Mouse (Mus musculus) gastrocnemius, postnatal 36 days (tissue): ENCODE results near the gene Dapk1. TPM values are rescaled to one million over a fixed set of nuclear protein-coding genes. Genes with fewer than 3 reads are reported as not detected.

Experiments
- DNase-seq, 2 experiments: peaks; one replicate each; pipeline ENCODE4 v3.0.0; 2022
- intact Hi-C: fragments of 180-260 bp; cut with DNase I; formaldehyde crosslinking; loops from one replicate; pipeline ENCODE4 v1.15.1; 2025
- total RNA-seq, 2 experiments: library from RNA; stranded (reverse); gene quantifications; 2 replicates each; pipeline ENCODE4 v1.2.3; 2021

The Dapk1 gene
- total RNA-seq, 2 experiments from 2014 or later: 3.9 to 4.2 TPM

DNA sequence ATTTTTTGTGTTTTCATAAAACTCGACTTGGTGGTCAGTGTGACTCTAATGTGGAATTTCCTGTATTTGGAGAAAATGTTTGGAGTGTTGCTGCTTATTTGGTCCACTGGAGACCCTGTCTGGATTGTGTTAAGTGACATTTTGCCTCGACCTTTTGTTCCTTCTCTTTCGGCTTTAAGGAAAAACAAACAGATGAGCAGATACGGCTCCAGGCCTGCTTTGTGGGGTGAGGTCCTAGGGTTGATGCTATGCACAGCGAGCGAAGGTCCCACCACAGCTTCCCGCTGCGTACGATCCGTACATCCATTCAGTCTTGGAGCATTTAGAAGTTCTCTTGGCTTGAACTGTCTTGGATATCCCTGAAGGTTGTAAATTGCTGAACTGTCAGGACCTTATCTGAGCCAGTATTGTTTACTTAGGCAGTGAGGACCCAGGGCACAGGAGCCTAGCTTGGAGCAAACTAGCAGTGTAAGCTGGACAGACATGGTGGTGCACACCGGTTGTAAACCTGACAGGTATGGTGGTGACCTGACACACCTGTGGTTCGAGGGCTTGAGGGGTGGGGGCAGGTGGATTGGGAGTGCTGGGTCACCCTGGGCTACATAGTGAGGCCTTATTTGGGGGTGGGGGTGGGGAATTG, 84.4 kb downstream of the Dapk1 start:
- intact Hi-C loops: loop anchor here (5.0 kb wide), 2 partner anchors 51 to 84 kb away; partner anchors contain the start of gene Dapk1
- no peak for DNase-seq

DNA sequence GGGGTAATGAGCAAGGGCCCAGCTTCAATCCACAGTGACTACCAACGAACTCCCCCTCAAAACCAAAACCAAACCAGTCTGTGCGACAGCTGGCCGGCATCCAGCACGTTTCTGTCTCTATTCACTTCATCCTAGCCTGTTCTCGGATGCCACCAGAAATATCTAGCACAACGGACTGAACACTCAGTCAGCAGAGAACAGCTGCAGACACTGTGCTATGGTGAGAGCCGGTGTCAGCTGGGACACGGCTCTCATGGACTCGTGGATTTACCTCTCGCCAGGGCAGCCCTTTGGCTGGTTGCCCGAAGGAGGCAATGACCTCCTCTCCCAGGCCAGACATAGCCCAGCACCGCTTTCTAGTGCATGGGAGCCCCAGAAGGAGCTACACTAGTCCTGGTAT, 85.2 kb downstream of the Dapk1 start:
- peak in 1 of 2 experiments; percentile 27 for DNase-seq

DNA sequence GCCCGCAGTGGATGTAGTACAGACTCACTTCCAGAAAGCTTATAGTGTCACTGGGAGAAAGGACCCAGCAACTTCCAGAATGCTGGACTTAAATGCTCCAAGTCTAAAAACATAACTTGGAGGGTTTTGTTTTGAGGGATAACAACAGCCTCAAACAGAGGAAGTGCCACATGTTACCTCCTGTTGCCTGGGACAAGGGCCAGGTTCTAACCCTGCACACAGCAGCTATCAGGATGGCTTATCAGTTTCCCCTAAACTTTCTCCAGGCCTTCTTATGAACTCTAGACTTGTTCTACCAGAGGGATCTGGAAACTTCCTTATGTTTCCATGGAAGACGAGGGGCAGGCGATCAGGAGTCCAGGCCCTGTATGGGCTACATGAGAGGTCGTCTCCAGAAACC, 85.7 kb downstream of the Dapk1 start:
- intact Hi-C loops: loop anchor here (5.0 kb wide), 2 partner anchors 50 to 85 kb away; partner anchors contain the start of gene Dapk1
- DNase-seq: no peak

More for the DNA sequence above, 85.2 kb downstream of the Dapk1 start:
- intact Hi-C loops: loop anchor here (5.0 kb wide), 2 partner anchors 50 to 85 kb away; partner anchors contain the start of gene Dapk1

DNA sequence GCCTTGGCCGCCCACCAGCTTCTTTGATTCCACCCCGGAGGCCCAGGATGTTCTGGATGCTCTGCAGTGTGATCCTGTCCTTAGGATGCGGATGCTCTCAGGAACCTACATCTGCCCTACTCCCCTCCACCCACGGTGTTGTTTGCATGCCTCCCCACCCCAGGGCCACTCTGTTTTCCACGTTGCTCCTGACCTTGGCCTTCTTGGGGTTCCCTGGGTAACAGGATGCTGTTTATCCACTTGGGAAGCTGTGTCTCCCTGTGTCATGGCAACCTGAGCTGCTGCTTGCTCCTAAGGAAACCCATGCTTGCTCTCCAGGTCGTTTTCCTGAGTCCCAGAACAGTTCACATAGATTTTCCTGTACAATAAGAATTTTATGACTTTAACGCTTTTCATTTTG, 86.1 kb downstream of the Dapk1 start:
- DNase-seq: no peak
- intact Hi-C loops: loop anchor here (1.0 to 5.0 kb wide), 3 partner anchors 33 to 86 kb away; partner anchors contain the start of gene Dapk1

DNA sequence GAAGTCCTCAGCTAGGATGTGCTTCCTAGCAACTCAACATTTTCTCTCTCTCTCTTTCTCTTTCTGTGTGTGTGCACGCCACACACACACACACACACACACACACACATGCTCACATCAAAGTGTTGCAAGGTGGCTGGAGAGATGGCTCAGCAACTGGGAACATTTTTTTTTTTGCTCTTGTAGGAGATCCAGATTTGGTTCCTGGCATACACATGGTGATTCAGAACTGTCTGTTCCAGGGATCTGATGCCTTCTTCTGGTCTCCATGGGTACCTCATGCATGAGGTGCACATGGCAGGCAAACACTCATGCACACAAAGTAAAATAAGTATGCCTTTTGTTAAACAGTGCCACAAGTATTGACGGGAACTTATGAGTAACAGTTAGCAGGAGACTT, 89.2 kb downstream of the Dapk1 start:
- intact Hi-C loops: no loop called here
- DNase-seq: no peak

DNA sequence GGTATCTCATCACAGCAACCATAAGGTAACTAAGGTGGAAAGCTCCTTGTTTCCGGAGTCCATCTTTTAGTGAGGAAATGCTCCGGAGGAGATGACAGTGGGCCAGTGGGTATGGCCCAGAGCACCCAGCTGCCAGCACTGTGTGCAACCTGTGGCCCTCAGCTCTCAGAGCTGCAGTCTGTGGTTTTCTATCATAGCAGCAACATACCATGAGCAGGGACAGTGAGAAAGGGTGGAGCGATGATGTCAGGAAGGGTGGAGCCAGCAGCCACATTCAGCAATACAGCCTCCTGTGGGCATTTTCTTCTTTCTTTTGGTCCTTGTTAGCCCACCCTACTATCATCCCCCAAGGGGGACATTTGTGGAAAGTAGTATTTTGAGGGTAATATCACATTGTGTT, 90.2 kb downstream of the Dapk1 start:
- intact Hi-C loops: no loop called here
- DNase-seq: no peak

DNA sequence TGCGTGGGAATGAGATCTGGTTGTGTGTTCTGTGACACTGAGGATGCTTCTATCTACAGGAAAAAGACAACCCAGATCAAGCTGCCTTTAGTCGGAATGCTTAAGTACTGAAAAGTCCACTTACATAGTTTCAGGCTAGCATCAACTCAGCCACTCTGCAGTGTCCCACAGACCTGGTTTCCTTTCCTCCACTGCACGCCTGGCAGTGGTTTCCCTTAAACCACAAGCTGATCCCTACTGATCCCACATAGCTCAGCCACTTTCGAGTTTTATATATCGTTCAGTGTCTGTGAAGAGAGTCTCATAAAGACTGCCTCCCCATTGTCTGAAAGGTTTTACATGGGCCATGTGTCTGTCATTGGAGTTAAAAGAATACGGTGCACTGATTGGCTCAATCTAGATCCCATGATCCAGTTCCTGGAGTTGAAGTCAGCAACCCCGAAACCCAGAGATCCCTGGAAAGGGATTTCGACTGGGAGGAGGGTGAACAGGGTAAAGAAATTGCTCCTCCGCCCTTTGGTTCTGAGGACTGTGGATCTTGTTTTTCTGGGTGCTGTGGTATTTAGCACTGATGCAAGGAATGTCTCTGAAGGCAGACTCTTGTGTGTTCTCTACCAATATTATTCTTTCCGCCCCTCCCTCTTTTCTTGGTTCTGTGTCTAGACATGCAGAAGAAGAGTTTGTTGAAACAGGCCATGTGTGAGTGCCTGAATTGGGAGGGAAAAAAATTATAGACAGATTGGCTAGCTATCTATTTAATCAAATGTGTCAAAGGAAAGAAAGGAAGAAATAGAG, 93.6 kb downstream of the Dapk1 start:
- intact Hi-C loops: no loop called here

DNA sequence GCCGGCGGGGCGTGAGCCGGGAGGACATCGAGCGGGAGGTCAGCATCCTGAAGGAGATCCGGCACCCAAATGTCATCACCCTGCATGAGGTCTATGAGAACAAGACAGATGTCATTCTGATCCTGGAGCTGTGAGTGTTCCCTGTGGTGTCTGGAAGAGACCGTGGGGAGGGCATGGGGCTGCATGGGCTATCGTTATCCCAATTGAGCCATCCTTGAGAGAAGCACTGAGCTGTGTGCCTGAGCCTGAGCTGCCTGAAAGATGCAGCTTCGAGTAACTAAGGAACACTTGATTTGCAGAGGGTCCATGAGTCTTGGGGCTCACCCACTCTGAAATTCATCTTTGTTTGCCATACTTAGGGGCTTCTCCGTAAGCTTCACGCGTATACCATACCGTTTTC, 94.6 kb downstream of the Dapk1 start:
- intact Hi-C loops: no loop called here
- DNase-seq: no peak

More for the DNA sequence above, 93.6 kb downstream of the Dapk1 start:
- DNase-seq: no peak

DNA sequence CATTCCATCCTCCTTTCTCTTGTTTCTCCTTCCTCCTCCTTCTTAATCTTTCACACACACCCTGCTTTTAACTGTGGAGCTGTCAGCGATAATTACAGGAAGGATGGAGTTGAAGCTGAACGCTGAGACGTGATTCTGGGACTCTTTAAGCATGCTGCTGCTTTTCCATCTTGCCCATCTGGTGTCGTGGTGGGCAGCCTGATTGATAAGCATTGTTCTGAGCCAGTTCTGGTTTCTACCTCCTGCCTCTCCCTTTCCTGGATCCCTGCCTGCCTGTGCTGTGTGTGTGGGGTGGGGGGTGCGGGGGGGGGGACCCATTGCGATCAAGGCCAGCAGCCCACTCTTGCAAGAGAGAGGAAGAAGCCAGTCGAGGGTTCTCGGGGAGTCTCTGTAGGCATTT, 95.0 kb downstream of the Dapk1 start:
- intact Hi-C loops: no loop called here
- no peak for DNase-seq

DNA sequence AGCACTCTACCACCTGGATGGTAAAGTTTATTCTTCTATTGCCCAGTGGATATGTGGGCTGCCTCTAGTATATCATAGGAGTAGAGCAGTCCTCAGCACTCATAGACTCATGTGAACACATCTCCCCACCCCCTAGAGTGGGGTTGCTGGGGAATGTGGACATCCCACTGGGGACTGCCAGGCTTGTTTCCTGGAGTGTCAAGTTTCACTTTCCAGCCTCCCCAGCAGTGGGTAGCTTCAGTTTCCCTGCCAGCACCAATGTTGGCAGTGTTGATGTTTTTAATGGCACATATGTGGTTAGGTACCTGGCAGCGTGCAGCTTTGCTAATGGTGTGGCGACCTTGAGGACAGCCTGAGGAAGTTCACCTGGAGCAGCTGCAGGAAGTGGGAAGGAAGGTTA, 96.3 kb downstream of the Dapk1 start:
- intact Hi-C loops: no loop called here
- DNase-seq: no peak

DNA sequence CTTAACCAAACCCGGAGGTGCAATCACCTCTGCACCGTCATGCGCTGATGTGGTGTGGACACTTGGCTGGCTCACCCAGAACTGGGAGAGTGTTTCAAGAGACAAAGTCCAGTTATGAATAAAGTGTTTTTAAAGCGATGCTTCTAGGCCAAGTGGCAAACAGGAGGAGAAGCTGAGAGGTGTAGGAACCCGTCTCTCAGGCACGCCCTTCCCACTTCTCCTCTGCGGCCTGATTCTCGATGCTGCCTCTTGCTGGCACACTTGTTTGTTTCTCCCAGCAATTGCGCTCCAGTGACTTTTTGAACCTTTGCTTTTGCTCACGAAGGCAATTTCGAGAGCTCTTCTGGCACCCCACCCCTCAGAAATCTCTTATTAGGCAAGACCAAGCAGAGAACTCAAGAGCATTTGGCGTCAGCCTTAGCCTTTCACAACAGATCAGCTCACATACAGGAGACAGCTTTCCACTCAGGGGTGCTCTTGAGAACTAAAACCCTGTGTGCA, 100.0 kb downstream of the Dapk1 start:
- intact Hi-C loops: no loop called here
- DNase-seq: peak in 1 of 2 experiments; percentile 21

DNA sequence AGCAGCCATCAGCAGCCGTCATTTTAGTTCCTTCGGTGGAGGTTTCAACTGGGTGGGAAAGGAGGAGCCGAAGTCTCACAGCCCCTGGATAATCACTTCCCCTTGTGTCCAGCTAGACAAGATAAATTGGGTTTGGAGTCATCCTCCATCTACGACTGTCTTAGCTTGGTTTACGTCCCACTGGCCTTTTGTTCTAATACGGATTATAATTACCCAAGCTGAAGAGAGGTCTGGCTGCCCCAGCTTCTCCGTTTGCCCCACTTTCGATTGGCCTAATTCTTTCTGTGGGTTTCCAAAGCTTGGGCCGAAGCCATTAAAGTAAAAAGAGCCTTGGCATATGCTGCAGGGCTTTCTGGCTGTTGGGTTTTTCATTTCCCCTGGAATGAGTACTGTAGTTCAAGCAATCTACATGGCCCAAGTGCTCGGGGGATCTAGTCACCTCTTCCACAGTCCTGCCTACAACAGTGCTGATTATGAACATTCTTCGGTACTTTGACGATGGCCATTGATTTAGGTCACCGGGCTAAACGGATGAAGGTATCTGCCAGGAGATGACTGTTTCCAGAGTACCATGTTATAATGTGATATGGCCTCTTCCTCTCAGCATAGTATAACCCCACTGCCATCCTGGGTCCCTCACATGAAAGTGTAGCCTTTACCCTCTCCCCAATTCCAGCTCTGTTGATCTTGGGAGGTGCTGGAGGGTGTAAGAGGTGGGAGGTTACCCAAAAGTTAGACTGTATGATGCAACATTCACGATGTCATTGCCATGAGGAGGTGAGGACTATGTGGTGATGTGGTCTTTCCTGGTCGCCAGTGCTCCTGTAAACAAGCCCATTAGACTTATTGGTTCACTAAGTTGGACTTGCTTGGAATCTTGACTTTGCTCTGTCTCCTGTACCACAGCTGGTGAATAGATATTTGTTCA, 106.1 kb downstream of the Dapk1 start:
- intact Hi-C loops: no loop called here
- no peak for DNase-seq

DNA sequence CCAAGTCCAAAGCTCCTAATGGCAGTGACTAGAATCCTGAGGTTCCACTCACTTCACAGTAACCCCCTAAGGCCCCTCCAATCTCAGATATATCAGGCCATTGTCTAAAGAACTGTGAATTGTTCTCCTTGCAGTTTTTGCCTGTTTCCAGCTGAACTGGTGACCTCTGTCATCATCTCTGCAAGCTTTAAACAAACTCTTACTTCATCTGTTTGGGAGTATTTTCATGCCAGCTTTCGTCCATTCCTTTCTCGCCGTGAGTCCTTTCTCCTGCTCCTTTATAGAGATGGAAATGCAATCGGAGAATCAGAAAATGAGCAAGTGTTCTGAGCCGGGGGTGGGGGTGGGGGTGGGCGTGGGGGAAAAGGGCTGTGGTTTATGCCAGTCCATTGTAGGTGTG, 107.4 kb downstream of the Dapk1 start:
- intact Hi-C loops: no loop called here
- DNase-seq: no peak

DNA sequence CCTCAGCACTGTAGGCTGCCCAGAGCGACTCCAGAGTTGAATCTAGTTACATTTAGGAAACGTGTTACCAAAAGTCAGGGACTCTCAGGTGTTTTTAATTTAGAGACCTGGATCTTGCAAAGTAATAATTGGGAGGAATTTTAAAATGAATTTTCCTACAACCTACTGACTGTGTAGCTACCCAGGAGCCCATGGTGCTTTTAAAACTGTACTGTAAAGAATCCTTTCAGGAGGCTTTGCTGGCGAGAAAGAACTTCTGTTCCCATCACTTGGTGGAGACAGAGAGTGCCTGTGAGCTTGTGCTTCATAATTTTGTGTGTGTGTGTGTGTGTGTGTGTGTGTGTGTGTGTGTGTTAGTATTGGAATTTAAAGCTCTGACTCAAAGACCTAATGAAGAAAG, 109.2 kb downstream of the Dapk1 start:
- intact Hi-C loops: no loop called here
- DNase-seq: no peak

DNA sequence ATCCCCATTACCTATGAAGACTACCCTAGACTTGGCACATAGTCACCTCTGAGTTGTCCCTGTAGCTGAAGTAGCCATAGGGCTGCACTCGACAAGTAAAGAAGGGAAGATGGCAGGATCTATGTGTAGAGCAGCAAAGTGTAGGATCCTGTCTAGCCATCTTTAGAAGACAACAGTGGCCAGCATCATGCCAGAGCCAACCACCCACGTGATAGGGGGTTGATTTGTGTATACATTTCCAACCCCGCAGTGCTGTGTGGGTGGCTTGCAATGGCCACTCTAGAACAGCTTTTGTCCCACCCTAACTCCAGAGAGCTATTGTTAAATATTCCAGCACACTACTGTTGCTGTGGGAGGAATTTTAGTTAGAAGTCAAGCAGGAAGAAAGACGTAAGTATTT, 111.8 kb downstream of the Dapk1 start:
- intact Hi-C loops: no loop called here
- no peak for DNase-seq

DNA sequence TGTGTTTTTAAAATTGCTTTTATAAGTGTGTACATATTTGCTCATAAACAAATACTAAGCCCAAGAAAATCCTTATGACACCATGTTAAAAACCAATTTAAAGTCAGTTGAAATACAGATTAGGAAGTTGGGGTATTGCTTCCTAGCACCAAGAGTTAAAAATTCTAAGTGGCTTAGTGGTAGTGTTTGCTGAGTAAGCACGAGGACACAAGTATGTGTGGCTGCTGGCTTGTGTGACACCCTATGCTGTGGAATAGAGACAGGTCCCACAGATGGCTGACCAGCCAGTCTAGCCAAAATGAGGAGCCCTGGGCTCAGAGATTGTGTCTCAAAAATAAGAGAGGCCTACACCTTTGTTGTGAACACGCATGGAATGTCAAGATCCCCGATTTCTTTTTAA, 114.4 kb downstream of the Dapk1 start:
- intact Hi-C loops: no loop called here
- no peak for DNase-seq

DNA sequence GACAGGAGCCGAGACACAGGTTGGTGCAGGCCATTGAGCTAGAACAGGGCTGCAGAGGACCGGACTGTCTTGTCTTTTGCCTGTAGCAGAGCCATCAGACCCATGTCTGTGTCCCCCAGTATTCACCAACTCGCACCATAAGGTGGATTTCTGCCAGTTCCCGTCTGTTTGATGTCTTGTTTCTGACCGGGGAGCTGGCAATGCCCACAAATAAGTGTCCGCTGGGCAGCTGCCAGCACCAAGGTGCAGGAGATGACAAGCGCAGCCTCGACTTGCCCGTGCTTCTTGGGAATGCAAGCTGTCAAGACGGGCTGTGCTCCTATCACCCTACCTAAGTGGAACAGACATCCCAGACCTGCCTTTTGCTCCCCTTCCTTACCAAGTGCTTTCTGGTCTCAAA, 115.7 kb downstream of the Dapk1 start:
- intact Hi-C loops: no loop called here
- DNase-seq: no peak

DNA sequence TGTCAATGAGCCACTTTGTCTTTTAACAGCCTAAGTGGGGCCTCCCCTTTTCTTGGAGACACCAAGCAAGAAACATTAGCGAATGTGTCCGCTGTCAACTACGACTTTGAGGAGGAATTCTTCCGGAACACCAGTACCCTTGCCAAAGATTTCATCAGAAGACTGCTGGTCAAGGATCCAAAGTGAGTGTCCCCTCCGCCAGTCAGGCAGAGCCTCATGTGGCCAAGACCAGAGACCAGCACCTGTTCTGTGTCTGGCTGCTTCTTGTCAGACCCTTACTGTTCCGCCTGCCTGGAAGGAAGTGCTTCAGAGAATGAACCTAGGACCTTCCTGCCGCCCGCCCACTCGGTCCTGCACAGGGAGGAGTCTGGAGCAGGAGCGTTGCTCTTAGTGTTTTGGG, 117.8 kb downstream of the Dapk1 start:
- intact Hi-C loops: no loop called here
- DNase-seq: no peak

DNA sequence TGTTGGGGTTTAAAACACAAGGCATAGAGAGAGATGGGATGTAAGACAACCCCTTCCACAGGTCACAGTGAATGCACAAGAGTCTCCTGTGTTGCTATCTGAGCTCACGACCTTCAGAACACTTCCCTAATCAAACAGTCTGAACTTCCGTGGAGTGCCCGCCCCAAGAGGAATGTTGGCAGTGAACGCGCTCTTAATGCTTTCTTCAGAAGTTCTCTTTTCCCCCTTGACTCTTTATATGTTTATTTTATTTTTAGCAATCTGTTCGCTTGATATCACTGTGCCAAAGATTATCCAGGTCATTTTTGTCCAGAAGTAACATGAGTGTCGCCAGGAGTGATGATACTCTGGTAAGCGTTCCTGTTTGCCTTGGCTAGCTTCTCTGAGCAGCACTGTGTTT, 121.0 kb downstream of the Dapk1 start:
- DNase-seq: no peak
- intact Hi-C loops: no loop called here

DNA sequence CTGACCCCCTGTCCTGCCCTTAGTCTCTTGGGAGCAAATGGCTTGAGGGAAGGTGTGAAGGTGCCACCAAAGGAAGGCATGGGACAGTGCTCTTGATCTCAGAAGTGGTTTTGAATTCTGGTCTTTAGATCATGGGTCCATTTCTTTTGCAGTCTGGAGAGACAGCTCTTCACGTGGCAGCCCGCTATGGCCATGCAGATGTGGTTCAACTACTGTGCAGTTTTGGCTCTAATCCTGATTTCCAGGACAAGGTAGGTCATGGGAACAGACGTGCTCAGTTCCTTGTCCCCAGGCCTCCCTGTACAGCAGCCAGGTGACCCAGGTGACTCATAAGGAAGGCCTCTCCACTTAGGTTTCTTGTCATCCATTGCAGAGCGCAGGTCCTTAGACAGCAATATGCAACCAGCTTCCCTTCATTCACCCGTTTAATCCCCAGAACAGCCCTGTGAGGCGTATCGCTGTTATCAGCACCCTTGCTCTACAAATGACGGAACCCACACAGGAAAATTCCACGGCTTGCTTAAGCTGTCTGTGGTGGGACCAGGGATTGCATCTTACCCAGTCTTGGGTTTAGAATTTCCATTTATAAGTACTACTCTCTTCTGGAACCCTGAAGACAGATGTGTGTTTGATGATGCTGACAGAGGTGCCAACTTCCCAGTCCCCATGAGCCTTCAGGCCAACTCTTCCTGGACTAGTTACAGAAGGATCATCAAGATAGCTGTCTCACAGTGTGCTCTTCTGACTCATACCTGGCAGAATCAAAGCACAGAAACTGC, 126.7 kb downstream of the Dapk1 start:
- DNase-seq: no peak

More for the DNA sequence above, 126.7 kb downstream of the Dapk1 start:
- intact Hi-C loops: no loop called here
